Mouse (Mus musculus) liver, postnatal 0 days (tissue): ENCODE results near the gene Ehd2.

ENCODE experiments used
- CTCF ChIP-seq: sonication (generic); IDR thresholded peaks from 2 replicates; pipeline ENCODE4 v1.5.1; 2016; ENCODE audit warnings: antibody characterized with exemption, low read depth
- EP300 ChIP-seq: IDR thresholded peaks from 2 replicates; pipeline ENCODE4 v1.6.1; 2016; ENCODE audit warnings: antibody characterized with exemption, low read depth, mild to moderate bottlenecking

GRCm38 (mm10) chr7:15962311-15963288 lies 4.8 kb downstream of the Ehd2 start:
- TF ChIP-seq EP300 = no peak
- no peak for TF ChIP-seq CTCF
